Mouse (Mus musculus): ENCODE data around the gene Zfp967. TPM values are rescaled to one million over a fixed set of nuclear protein-coding genes. Genes with fewer than 3 reads are reported as not detected.

The Zfp967 gene
- total RNA-seq (2023), result not detected

DNA sequence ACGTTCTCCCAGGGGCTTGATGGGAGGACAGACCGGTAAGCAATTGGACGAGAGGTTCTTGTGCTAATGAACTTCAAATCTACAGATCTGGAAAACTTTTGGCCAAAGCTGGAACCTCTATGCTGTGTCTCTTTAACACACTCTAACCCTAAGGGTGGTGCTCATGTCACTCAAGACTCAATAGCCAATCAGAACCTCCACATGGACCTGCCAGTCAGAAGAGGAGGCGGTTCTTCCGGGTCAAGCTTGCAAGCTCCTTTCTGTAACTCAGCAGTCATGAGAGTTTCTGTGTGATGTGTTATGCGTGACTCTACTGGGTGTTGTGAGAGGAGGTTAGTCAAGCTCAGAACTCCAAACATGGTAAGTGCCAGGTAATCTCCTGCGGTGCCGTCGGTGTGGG is at the start of gene Zfp967:
Gene Zfp967, plus strand, starts transcription at position 301 of the 400 bp plus-strand sequence.

DNA sequence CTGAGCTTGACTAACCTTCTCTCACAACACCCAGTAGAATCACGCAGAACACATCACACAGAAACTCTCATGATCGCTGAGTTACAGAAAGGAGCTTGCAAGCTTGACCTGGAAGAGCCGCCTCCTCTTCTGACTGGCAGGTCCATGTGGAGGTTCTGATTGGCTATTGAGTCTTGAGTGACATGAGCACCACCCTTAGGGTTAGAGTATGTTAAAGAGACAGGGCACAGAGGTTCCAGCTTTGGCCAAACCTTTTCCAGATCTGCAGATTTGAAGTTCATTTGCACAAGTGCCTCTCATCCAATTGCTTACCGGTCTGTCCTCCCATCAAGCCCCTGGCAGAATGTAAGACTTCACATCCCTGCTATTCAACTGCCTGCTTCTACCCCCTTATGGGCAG is 34.2 kb upstream of the Zfp967 start, which contains the start of gene Gm14434:
Gene Gm14434, minus strand, starts transcription at position 101 of the 400 bp plus-strand sequence.

Other genes starting within 250 kb of the Zfp967 start
- not detected for gene Gm11009, start 201.6 kb upstream of the Zfp967 start, total RNA-seq (2023)
- 1 to 10 TPM in 1 of 2 experiments, under 1 TPM in 1; 0.95 to 4.1 TPM for gene Gm14435, start 97.5 kb upstream of the Zfp967 start, total RNA-seq (2023)
- not detected for gene Gm14434, start 34.3 kb upstream of the Zfp967 start, total RNA-seq (2023)
- gene Gm14308, start 115.3 kb downstream of the Zfp967 start, total RNA-seq (2023), result under 1 TPM in 1 of 2 experiments, not detected in 1; 0.40 TPM
- 1 to 10 TPM; 1.2 to 1.8 TPM for gene Zfp973, start 149.5 kb downstream of the Zfp967 start, total RNA-seq (2023)
- under 1 TPM; 0.57 to 0.64 TPM for gene Gm14305, start 187.3 kb downstream of the Zfp967 start, total RNA-seq (2023)

Measured in neutrophil, adult 59 days (primary cell).